Mouse (Mus musculus): ENCODE data around the gene Cdh4.

Gene Cdh4

GRCm38 (mm10) chr2:179945051-179945450 is 502.8 kb downstream of the Cdh4 start:
- DNase-seq (ENCODE audit: low spot score in 2 of 2), result no peak

DNA sequence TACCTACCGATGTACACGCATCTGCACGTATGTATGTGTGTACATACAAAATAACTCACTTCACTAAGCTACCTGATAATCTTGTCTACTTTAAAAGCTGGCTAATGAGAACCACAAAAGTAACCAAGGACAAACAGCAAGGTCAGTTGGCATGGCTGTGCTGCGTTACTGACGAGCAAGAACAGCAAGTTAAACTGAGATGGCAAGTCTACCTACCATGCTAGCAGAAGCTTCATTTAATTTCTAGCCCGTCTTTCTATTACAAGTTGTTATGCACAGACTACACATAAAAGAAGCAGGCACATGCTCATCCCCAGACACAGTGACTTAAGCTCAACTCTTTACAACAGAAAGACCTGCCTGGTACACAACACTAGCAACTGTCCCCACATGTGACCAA is 504.3 kb downstream of the Cdh4 start:
- DNase-seq (ENCODE audit: low spot score in 2 of 2), result no peak

- DNase-seq (ENCODE audit: low spot score in 2 of 2), result no peak
These were observed 505.4 kb downstream of the Cdh4 start for GRCm38 (mm10) chr2:179947607-179948006.

- no peak for DNase-seq (ENCODE audit: low spot score in 2 of 2)
These were observed 506.6 kb downstream of the Cdh4 start for GRCm38 (mm10) chr2:179948820-179949219.

Measured in frontal cortex, postnatal 25 days (tissue).